In genomic region chr4:95184180-95184579, GRCm38 (mm10) we compare ENCODE assay signal across 21 mouse cellular contexts.
DNase-seq lines count a peak whose midpoint lies in the region; ATAC-seq and TF ChIP-seq lines count a peak whose summit lies in the region.
"Had no signal": no experiment of that assay in that cellular context is flagged by ENCODE, and none has a peak within 500 bp of the region (broad histone marks: within the 10 kb centered on the region; RNA-seq: fewer than 3 reads in every experiment).

No protein-coding gene starts in this region.

- DNase-seq in heart, postnatal 25 days (ENCODE audit: low spot score): no peak
- peak; percentile 33 to 36 for DNase-seq in kidney, adult 8-10 months
- no peak for DNase-seq in kidney, postnatal 10 days
- DNase-seq in brain, embryonic 14.5 days (ENCODE audit: low read depth): peak; percentile 56
- DNase-seq in kidney, postnatal 14 days: peak; percentile 23
- DNase-seq: adrenal gland, adult 2 months; gastrocnemius, postnatal 25 days; layer of hippocampus, postnatal 36 days; right cerebral cortex, postnatal 14 days; thymus, postnatal 4 days had no signal

- intact Hi-C loops in heart, postnatal 25 days (cut with DNase I): no loop called here

- no peak overlapping the region for H3K9ac ChIP-seq in heart, embryonic 16.5 days (ENCODE audit: low read length)
- H3K9ac ChIP-seq: embryonic facial prominence, embryonic 15.5 days; heart, embryonic 15.5 days; hindbrain, embryonic 13.5 days; intestine, embryonic 15.5 days; limb, embryonic 15.5 days; midbrain, embryonic 15.5 days; neural tube, embryonic 15.5 days had no signal

- no peak for TF ChIP-seq POLR2A in brain, embryonic 14.5 days (IDR thresholded peaks at IDR 0.05; ENCODE audit: borderline replicate concordance, extremely low read depth, insufficient read depth, insufficient read length, poor library complexity, severe bottlenecking)

- H3K27ac ChIP-seq in heart, embryonic 16.5 days (ENCODE audit: low read length): no peak overlapping the region
- H3K27ac ChIP-seq: embryonic facial prominence, embryonic 15.5 days; heart, embryonic 15.5 days; hindbrain, embryonic 13.5 days; intestine, embryonic 15.5 days; layer of hippocampus, adult 2 months; limb, embryonic 15.5 days; midbrain, embryonic 15.5 days; neural tube, embryonic 15.5 days had no signal

- no peaks in the 10 kb centered on the region for H3K36me3 ChIP-seq in heart, embryonic 16.5 days (ENCODE audit: control insufficient read depth, insufficient read depth)
- H3K36me3 ChIP-seq: embryonic facial prominence, embryonic 15.5 days; heart, embryonic 15.5 days; hindbrain, embryonic 13.5 days; intestine, embryonic 15.5 days; limb, embryonic 15.5 days; midbrain, embryonic 15.5 days; neural tube, embryonic 15.5 days had no signal

- no peaks in the 10 kb centered on the region for H3K9me3 ChIP-seq in heart, embryonic 16.5 days (replicated peaks; ENCODE audit: control insufficient read depth, low read length)
- H3K9me3 ChIP-seq: embryonic facial prominence, embryonic 15.5 days; heart, embryonic 15.5 days; hindbrain, embryonic 13.5 days; intestine, embryonic 15.5 days; limb, embryonic 15.5 days; megakaryocyte, embryonic 14.5 days; midbrain, embryonic 15.5 days; neural tube, embryonic 15.5 days had no signal

- TF ChIP-seq CTCF in brain, embryonic 14.5 days (IDR thresholded peaks at IDR 0.05; ENCODE audit: borderline replicate concordance, extremely low read depth, insufficient read depth, insufficient read length): no peak

- H3K4me1 ChIP-seq in heart, embryonic 16.5 days (ENCODE audit: control insufficient read depth, insufficient read depth, low read length): 0 out of 2 replicates have a peak, but pooled peaks cover 3% of the 10 kb centered on the region
- H3K4me1 ChIP-seq: heart, embryonic 15.5 days; intestine, embryonic 15.5 days; midbrain, embryonic 15.5 days; neural tube, embryonic 15.5 days had no signal

- no peak overlapping the region for H3K4me2 ChIP-seq in heart, embryonic 16.5 days (ENCODE audit: low read depth, low read length)
- H3K4me2 ChIP-seq: embryonic facial prominence, embryonic 15.5 days; heart, embryonic 15.5 days; hindbrain, embryonic 13.5 days; intestine, embryonic 15.5 days; limb, embryonic 15.5 days; midbrain, embryonic 15.5 days; neural tube, embryonic 15.5 days had no signal

- 72% methylated on average over 4 of the region's 4 CpGs for WGBS in heart, embryonic 16.5 days

- no peaks in the 10 kb centered on the region for H3K27me3 ChIP-seq in heart, embryonic 16.5 days (ENCODE audit: control insufficient read depth, insufficient read depth, low read length)
- H3K27me3 ChIP-seq: embryonic facial prominence, embryonic 15.5 days; heart, embryonic 15.5 days; intestine, embryonic 15.5 days; limb, embryonic 15.5 days; megakaryocyte, embryonic 14.5 days; midbrain, embryonic 15.5 days; neural tube, embryonic 15.5 days had no signal

- ATAC-seq in heart, embryonic 16.5 days (replicated peaks; ENCODE audit: extremely low read depth, insufficient read depth, low FRiP score): 0 out of 2 replicates have a peak, but pooled peaks have one; percentile 28
- ATAC-seq in megakaryocyte progenitor cell, adult 5-6 weeks (replicated peaks; ENCODE audit: poor library complexity): no peak
- ATAC-seq: intestine, embryonic 15.5 days had no signal

- H3K4me3 ChIP-seq in heart, embryonic 16.5 days (ENCODE audit: low read length): no peak overlapping the region
- H3K4me3 ChIP-seq: embryonic facial prominence, embryonic 15.5 days; heart, embryonic 15.5 days; hindbrain, embryonic 13.5 days; intestine, embryonic 15.5 days; layer of hippocampus, adult 2 months; limb, embryonic 15.5 days; megakaryocyte, embryonic 14.5 days; midbrain, embryonic 15.5 days; neural tube, embryonic 15.5 days had no signal

Comparison
In these comparisons a context has a peak if more than half of its experiments do, and no peak if none do; other contexts are left out.
1. DNase-seq: peak in kidney, adult 8-10 months (2 of 2), brain, embryonic 14.5 days (single experiment) and kidney, postnatal 14 days (single experiment); none in heart, postnatal 25 days (single experiment) and kidney, postnatal 10 days (single experiment).